Mouse (Mus musculus) layer of hippocampus, adult 11-12 months (tissue): ENCODE results near the gene Bco1.

Experiments used
- DNase-seq: peaks from one replicate; pipeline ENCODE4 v3.0.0; 2022; ENCODE audit warnings: low spot score

The Bco1 gene

DNA sequence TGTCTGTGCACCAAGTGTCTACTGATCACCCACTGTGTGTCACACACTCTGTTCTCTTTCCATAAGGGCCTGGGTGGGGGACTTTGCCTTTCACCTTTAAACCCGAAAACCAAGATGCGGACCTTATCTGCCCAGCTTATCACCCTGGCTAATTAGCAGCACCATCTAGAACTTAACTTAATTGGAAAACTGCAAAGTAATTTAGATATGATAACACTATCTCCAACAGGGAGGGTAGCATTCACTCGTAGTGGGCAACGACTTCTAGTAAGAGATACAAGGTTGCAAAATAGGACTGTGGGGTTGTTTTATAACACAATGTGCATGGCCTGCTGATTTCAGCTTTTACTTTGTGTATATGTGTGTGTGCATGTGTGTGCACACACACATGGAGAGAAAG, 5.9 kb upstream of the Bco1 start:
- no peak for DNase-seq

DNA sequence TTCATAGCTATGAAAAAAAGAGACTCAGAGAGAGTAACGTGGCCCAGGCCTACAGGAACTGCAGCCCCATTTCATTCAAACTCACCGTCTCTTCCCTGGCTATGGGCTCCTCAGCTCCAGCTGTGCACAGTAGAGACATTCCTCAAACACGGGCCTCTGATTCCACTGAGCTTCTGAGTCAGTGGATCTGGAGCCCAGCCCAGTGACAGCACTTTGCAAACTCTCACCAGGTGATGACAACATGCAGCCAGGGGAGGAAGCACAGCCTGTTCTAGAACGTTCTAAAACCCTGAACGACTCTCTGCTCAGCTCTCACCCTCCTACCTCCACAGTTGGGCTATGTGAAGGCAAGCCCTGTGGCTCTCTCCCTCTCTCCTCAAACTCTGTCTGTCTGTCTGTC, 1.6 kb upstream of the Bco1 start:
- peak; percentile 22 for DNase-seq

DNA sequence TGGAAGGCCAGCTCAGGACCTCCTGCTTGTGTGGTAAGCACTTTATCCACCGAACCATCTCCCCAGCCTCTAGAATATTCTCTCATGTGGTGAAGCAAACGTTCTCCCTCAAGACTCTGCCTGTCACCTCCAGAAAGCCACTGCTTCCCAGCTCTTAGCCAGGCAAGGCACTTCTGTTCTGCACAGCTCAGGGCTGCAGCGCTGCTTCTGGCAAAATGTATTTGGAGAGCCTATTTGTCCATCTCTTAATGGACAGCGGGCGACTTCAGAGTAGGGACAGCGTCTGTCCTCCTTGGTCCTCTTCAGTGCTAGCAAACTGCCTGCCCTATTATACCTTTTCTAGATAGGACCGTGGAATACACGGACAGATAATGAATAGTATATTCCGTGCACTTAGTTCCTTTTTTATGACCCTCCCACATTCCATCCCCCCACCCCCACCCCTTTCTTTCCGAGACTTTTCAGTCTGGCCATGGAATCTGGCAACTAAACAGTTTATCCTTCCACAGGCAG, 1.5 kb downstream of the Bco1 start:
- no peak for DNase-seq

DNA sequence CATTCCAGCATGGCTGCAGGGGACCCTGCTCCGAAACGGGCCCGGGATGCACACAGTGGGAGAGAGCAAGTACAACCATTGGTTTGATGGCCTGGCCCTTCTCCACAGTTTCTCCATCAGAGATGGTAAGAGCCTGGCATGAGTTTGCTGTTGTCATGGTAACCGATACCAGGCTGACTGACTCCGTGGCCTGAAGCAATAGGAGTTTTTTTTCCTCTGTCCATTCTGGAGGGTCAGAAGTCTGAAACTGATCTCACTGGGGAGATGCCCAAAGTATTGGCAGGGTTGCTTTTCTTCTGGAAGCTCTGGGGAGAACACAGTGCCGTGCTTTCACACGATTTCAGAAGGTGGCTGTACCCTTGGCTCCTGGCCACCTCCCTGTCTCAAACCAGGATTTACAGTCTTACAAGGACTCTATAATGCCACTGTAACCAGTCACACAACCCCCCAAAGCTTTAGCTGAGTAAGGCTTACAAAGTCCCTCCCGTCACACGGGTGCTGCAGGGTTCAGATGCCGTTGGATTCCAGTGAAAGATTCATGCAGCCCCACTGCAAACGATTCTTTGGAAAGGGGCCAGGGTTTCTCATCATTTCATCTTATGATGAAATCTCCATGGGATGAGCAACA, 2.0 kb downstream of the Bco1 start:
- DNase-seq = peak; percentile 19

DNA sequence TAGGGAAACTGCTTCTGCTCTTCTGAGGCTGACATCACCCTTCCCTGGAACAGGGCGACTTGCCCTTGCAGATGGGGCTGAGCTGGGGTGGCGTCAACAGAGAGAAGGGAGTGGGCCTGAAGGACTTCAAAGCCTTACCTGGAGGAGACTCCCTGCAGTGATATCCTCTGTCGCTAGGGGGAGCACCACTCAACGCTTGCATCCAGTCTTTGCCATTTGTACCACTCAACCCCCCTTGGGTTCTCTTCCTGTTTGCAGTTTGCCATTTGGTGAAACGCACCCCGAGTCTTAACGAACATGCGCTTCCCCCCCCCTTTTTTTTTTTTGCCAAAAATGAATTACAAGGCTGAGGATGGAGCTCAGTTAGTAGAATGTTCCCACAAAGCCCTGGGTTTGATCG, 11.9 kb downstream of the Bco1 start:
- DNase-seq = peak; percentile 83

DNA sequence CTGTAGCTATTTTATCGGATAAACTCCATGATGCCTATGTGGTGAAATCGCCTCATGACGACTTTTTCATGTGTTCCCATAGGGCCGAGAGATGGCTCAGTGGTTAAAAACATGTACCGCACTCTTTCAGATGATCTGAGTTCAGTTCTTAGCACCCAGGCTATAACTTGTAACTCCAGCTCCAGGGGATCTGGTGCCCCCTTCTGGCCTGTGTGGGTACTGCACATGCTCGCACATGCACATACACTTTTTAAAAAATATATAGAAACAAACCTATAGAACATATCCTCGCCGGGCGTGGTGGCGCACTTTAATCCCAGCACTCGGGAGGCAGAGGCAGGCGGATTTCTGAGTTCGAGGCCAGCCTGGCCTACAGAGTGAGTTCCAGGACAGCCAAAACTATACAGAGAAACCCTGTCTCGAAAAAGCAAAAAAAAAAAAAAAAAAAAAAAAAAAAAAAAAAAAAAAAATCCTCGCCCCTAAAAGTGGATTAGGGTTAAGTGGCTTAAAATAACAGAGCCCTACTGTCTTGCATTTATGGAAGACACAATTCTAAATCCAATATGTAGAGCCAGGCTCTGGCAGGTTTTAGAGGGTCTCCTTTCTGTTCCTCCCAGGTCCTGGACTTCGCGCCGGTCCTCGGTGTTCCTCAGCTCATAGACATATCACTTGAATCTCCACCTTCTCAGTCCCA, 13.5 kb downstream of the Bco1 start:
- DNase-seq = no peak

DNA sequence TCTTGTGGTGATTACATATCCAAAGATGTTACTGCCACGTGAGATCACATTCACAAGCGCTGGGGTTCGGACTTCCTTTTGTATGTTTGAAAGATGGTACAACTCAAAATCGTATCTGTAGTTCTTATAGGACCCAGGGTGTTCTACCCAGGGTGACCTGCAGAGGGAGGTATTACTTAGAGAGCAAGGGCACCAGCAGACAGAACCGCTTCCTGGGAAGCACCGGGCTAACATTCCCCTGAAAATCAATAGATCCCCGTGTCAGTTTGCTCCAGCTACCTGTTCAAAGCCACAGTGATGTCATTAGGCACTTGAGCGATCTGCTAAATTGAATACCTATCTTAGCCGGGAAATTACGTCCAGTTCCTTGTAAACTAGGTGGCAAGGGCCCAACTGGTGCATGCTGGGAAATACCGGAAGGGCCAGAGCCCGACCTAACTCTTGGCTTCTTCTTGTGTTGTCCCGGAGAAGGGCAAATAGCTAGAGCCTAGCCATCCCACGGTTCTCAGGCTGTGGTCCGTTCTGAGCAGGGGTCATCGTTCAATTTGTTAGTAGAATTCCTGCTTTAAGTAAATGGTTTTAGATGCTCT, 14.2 kb downstream of the Bco1 start:
- peak; percentile 74 for DNase-seq

DNA sequence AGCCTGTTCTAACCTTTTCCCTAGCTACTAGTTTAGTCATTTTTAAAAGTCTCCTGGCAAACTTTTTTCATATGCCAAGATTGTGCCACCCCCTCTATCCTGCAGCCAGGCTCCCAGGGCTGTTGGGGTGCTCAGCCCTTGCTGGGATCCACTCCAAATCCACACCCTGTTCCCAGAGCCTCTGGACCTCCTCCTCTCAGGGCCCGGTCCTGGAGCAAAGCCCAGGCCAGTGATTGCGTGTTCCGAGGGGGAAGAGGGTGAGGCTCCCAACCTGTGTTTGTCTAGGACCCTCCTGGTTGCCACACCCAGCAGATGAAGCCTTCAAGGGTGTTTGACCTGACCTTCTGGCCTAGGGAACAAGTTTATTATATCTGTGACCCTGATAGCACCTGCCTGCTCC, 16.0 kb downstream of the Bco1 start:
- no peak for DNase-seq

DNA sequence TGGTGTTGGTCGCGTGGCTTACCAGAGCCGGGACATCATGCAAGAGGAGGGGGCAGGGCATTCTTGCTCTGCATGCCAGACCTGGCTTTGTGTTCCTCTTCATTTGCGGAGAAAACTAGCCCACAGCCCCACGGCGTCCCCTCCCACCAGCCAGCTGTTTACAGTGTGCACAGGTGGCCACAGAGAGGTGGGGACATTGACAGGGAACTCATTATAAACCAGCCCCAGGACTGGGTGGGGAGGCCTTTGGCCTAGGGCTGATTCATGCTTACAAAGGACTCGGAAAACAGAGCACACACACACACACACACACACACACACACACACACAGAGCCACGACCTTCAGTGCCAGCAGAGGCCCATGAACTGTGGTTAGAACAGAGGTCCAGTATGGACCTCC, 16.6 kb downstream of the Bco1 start:
- no peak for DNase-seq

DNA sequence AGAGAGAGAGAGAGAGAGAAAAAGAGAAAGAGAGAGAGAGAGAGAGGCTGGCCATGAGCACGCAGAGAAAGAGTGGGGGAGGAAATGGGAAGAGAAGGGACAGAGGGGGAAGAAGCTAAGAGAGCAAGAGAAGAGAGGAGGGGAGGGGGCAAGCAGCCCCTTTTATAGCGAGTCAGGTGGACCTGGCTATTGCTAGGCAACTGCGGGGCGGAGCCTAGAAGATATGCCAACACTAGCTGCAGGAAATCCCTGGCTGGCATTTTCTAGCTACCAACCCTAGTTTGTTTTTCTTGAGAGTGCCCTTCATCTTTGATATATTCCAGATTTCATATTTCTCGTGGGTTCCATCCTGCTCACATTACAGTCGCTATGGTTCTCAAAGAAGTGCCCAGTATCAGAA, 19.4 kb downstream of the Bco1 start:
- no peak for DNase-seq

DNA sequence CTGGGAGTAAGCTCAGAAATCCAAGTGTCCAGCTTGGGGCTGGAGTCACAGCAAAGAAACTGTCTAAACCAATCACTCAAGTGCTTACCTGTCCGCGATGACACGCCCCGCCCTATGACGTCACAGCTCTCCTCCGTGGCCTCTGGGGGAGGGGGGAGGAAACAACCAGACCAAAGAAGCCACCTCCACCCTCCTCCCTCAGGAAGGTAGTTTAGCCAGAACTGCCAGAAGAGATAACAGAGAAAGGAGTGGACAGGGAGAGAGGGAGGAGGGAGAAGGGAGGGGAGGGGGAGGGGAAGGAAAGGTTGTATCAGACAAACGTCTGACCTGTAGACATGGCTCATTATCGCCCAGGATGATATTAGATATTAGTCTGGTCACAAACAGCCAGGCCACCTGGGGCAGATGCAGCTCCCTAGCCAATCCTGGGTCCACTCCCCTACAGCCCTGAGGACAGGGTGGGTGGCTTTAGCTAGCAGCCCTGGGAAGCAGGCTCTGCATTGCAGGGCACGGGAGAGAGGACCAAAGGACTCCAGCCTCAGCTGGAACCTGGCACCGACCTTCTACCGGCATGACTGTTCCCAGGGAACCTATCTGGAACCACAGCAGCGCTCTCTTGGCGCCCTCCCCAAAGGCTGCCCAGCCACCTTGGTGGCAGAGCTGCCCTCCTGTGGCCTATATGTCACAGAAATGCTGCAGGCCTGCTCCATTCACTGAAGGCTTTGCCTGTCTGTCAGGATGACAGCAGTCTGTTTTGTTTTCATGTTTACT, 20.2 kb downstream of the Bco1 start:
- DNase-seq = no peak

DNA sequence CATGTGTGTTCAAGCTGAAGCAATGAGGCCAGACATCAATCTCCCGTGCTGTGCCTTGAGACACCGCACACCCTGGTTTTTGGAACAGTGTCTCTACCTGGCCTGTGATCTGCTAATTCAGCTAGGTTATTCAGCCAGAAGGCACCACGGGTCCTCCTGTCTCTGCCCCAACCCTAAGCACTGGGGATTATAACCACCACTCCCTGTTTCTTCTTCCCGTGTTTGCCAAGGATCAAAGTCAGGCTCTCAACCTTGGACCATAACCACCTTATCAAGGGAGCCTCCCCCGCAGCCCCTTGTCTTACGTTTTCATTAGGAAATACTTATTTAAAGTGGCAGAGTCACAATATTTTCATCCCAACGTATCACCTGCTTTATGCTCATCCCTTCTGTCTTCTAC, 20.9 kb downstream of the Bco1 start:
- DNase-seq = no peak

DNA sequence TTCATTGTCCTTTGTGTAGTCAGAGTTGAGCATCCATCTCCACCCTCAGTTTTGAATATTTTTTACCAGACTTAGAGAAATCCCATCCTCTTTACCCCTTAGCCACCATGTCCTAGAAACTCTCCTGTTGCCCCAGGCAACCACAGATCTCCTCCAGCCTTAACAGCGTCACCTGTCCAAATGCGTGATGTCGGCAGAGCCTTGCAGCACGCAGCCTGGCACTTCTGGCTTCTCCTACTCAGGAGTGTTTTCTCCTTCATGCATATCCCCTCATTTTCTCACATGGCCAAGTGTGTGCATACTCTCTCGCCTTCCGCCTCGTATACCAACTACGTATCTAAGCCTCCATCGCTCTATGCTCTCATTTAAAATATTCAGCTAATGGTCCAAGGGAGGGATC, 22.8 kb downstream of the Bco1 start:
- DNase-seq = no peak

DNA sequence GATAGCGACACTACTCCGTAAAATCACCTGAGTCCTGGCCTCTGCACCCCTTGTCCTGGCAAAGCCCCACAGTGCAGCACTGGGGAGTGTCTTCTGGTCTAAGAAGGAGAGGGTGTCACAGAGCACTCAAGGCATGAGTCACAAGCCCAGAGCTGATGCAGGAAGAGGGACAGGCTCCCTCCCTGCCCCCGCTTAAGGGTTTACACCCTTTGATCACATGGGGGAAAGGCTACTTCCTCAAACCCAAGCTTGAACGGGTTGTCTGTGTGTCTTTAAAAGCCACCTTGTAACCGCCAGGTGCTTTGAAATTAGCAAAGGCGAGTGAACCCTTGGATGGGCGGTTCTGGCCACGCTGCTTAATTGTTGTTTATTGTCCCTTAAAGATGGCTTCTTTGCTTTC, 25.6 kb downstream of the Bco1 start:
- DNase-seq = no peak

DNA sequence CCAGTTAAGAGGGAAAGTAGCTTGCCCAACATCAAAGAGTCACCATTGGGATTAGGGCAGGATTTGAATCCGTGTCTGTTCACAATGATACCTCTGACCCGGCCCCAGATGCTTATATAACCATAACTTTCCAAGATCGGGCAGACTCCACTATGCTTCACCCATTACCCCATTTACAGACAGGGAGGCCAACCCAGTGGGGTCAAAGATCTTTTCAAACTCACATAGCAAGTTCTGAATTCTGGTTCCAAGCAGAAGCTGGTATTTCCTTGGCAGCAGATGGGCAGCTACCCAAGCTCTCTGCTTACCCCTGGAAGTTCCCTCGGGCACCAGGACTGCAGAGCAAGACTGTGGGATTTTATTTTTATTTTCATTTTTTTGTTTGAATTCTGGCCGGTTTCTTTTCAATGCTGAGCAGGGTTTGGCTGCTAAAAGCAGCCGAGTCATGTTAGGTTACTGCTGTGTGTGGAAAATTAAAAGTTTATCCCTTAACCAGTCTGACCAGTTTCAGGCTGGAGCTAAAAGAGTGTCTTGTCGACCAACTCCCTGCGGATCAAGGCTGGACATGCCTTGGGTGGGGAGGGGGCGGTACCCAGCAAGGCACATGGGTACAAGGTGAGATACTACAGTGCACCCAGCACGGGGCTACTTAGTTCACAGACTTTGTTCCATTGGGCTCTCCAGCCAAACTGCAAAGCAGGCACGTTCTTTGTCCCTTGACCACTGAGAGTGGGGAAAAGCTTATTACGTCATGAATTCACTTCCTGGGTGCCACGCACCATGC, 28.4 kb downstream of the Bco1 start:
- DNase-seq = no peak

DNA sequence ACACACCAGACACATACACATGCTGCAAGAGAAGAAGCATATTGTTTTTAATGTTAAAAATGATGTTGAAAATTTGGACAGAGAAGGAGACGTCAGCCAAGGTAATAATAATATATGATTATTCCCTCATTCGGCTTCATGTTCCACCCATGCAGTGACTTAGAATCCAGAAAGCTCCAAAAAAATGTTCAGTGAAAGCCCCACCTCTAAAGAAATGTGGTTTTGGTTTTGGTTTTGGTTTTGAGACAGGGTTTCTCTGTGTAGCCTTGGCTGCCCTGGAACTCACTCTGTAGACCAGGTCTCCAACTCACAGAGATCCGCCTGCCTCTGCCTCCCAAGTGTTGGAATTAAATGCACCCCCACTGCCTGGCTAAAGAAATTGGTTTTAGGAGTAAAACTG, 30.2 kb downstream of the Bco1 start:
- no peak for DNase-seq

DNA sequence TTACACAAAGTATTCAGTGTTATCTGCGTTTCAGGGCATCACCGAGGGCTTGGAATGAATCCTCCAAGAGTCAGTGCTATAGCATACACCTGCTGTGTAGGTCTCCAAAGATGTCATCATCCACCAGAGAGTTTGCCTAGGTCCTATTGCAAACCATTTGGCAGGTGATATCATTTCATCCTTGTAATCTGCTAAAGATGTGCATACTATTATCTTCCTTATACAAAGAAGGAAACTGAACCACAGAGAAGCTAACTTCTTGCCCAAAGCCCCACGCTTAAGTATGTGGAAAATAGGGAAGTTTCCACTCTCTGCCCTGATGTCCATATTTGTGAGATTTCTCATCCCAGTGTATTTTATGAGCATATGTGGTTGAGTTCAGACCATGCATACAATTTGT, 30.8 kb downstream of the Bco1 start:
- DNase-seq = no peak

DNA sequence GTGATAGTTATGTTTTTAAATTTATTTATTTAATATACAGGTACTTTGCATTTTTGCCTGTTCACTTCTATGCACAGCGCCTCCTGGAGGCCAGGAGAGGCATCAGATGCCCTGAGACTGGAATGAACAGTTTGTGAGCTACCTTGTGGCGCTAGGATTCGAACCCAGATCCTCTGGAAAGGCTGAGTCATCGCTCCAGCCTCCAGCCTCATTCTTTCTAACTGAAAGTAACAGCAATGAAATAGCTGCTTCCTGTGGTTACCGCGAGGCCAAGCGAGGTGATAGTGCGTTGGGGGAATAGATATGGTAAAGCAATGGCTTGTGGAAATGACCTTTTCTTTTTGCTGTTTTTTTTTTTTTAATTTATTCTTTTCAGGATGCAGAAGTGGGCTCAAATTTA, 31.4 kb downstream of the Bco1 start:
- no peak for DNase-seq

DNA sequence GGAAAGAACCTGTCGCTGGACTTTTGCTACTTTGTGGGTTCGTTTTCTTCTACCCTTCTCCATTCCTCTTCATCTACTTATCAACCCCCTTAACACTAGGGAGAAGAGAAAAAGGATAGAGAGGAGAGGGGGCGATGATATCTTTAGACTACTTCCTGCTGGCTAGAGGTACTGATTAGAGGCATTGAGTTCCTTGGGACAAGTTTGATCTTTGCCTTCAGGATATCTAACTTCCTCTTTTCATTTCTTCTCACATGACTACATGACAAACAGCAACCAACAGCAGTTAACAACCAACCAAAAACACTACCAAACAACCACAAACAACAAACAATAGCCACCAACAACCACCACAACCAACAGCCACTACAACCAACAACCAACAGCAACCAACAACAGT, 38.0 kb downstream of the Bco1 start:
- no peak for DNase-seq

DNA sequence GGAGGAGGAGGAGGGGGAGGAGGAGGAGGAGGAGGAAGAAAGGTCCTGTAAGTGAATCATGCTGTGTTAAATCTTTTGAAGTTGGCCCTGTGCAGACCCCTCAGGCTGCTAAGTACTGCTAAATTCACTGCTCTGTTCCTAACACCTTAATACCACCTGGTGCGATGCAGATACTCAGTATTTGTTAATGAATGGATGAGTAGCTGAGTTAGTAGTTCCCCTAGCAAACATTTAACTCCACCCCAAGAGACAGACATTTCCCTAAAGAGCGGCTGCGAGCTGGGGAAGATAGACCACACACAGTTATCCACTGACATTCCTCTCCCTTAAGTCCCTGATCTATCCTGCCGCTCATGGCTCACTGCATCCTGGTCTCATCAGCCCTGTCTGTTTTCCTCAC, 40.7 kb downstream of the Bco1 start:
- no peak for DNase-seq

DNA sequence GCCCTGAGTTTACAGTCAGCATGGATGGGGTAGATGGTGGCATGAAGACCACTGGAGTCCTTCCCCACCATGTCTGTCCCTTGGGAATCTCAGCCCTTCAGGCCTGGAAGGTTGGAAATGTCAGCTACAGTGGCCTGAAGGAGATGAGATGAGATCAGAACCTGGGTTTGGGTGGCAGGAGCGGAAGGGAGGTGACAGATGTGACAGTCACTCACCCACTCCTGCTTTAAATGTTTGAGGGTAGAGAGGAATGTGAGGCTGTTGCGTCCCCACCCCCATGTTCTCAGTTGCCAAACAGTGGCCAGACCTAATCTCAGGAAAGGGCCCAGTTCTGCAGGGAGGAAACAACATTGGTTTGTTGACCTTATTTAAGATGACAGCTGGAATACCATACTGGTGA, 41.1 kb downstream of the Bco1 start:
- DNase-seq = no peak

DNA sequence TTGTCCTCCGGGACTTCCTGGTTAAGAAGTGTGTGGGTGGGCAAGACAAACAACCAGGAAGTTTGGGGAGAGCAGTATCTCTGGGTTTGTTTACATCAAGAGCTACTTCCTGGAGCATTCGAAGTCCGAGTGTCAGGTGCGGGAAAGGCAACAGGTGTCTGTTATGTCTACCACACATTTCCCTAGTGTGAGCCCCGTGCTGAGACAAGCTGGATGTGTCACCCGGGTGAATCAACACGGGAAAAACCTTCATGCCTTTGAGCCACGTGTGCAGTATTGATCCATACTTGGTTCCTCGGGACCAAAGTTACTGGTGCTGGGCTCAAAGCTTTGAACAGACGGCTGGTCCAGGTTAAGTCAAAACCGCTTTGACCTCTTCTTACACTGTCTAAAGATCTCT, 41.7 kb downstream of the Bco1 start:
- no peak for DNase-seq
